Mouse (Mus musculus) bone marrow, adult 2 months (tissue): Measurements from ENCODE around the gene Mrrf. TPM values are rescaled to one million over a fixed set of nuclear protein-coding genes. Genes with fewer than 3 reads are reported as not detected.

Experiments
- H3K27ac ChIP-seq: fragments of 200-500 bp; 2 replicates; pipeline ENCODE4 v1.5.1; 2012; ENCODE audit warnings: low read depth, mild to moderate bottlenecking, control low read depth, inconsistent platforms, low read length; ENCODE audit not compliant: control insufficient read depth, poor library complexity, insufficient read depth
- H3K4me1 ChIP-seq: fragments of 200-500 bp; 2 replicates; pipeline ENCODE4 v1.6.1; 2011; ENCODE audit warnings: low read length; ENCODE audit not compliant: control insufficient read depth, insufficient read depth
- H3K4me3 ChIP-seq: fragments of 200-500 bp; replicated peaks from 2 replicates; pipeline ENCODE3; 2011; ENCODE audit warnings: mild to moderate bottlenecking, low read depth, low read length, control low read depth; ENCODE audit not compliant: control insufficient read depth
- CTCF ChIP-seq: fragments of 200-500 bp; IDR thresholded peaks from 2 replicates; pipeline ENCODE4 v1.5.1; 2011; ENCODE audit warnings: low read length, control low read depth; ENCODE audit not compliant: control insufficient read depth, insufficient read depth
- POLR2A ChIP-seq: fragments of 200-500 bp; IDR thresholded peaks from 2 replicates; pipeline ENCODE4 v1.6.1; 2011; ENCODE audit warnings: low read depth, mild to moderate bottlenecking, control low read depth, low read length, borderline replicate concordance; ENCODE audit not compliant: control insufficient read depth
- WGBS: fragments of 180-500 bp; shearing (Covaris S2); methylation state at CpG from one replicate; pipeline ENCODE4 v1.1.7; 2018; 5-methylcytosine and 5-hydroxymethylcytosine counted together
- polyA plus RNA-seq: library from polyadenylated mRNA; stranded (reverse); fragments of >200 nt; gene quantifications from 2 replicates; pipeline ENCODE4 v1.2.4, GENCODE M21; 2011; ENCODE audit warnings: low replicate concordance; ENCODE audit not compliant: missing spikeins, insufficient read depth, insufficient read length

The Mrrf gene
- polyA plus RNA-seq, result 4.9 and 6.7 TPM in 2 replicates

DNA sequence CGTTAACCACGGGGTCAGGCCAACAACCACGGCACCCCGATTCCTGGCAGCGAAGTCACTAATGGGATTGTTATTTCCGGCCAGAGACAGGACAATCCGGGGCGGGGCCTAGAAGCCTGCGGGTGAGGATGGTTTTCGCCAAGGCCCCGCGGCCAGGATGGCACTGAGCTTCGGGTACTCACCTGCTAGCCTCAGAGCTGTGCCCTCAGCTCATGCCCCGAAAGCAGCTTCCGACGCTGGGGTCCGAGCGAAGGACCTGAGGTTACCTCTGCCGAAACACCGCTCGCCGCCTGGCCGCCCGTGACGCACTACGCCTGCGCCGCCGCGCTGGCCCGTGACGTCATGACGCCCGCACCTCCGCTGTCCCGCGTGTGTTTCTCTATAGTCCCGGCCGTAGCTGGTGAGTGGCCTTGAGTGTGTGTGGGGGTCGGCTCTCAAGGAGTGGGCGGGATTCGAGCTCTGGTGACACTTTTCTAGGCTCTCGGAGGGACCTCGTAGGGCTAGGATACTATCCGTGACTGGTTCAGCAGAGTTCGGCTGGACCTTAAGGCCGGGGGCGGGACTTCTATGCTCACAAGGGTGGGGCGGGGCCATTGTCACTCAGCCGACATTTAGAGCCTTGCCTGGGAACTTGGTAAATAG, at the start of gene Mrrf, which contains the start of gene Rbm18:
Gene Mrrf, plus strand, starts transcription at position 90 of the 642 bp plus-strand sequence.
Gene Rbm18, minus strand, starts transcription at position 474 of the 642 bp plus-strand sequence.
- Histone ChIP-seq H3K27ac (peak within 1 kb of the TSS; percentile 59), H3K4me3 (peak within 1 kb of the TSS; percentile 98), H3K4me1 (no peaks in the 10 kb centered on the region; the same call in 1 of the 2 replicates)
- WGBS, result under 1% methylated on average over 50 of the region's 50 CpGs
- TF ChIP-seq POLR2A (peak; percentile 61; the same call in 1 of the 2 replicates), CTCF (no peak)

DNA sequence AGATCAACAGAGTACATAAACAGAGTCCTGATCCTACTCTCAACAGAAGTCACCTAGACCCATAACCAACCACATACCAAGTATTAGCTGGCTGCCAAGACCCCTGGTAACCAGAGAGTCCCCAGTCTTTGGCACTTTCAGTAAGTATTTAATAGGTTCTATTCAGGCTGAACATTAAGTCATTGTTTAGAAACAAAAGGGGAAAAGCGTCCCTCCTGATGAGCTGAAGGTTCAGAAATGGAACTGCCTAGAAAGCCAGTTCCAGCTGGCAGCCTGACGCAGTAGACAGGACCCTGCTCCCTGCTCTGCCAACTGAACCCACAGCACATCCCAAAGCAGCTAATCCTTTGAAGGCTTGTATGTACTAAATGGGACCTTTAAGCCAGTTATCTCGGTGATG, 47.0 kb upstream of the Mrrf start:
- H3K4me3 ChIP-seq, result no peak overlapping the region
- TF ChIP-seq POLR2A (no peak), CTCF (no peak)
- no peaks in the 10 kb centered on the region for H3K4me1 ChIP-seq
- WGBS, result 59% methylated on average over 3 of the region's 3 CpGs
- no peak overlapping the region for H3K27ac ChIP-seq

DNA sequence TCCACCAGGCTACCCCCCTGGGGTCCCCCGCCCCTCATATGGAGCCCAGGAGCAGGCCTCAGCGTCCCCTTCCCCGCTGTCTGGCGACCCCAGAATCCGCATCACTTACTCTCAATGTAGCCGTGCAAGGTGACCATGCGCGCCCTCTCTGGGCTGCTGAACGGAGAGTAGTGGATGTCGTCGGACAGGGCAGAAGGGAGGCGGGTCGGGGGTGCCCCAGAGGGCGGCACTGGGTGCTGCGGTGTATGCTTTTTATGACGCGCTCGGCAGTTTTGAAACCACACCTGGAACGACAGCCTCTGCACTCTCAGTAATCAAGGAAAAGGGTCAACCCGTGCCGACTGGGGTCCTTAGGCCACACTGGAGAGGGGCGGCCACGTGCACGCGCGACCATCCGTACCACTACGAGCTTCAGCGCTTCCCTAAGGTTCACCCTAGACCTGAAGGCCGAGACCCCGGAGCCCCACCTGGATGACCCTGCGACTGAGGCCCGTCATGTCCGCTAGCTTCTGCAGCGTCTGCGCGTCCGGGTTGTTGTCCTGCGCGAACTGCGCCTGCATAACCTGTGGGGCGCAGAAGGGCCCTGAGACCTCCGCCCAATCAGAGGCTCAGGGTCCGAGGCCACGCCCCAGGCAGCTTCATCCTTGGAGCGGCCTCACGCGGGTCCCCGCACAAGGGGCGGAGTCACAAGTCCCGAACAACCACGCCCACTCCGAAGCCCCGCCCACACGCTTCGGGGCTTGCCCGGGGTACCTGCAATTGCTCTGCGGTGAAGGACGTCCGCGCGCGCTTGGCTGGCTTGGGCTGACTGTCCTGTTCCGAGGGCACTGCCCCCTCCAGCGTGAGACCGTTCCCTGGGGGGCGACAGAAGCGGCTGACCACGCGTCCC, 45.1 kb upstream of the Mrrf start:
- Histone ChIP-seq H3K4me1 (no peaks in the 10 kb centered on the region), H3K27ac (no peak overlapping the region), H3K4me3 (no peak overlapping the region)
- TF ChIP-seq POLR2A (no peak), CTCF (no peak)
- 3% methylated on average over 70 of the region's 70 CpGs for WGBS

DNA sequence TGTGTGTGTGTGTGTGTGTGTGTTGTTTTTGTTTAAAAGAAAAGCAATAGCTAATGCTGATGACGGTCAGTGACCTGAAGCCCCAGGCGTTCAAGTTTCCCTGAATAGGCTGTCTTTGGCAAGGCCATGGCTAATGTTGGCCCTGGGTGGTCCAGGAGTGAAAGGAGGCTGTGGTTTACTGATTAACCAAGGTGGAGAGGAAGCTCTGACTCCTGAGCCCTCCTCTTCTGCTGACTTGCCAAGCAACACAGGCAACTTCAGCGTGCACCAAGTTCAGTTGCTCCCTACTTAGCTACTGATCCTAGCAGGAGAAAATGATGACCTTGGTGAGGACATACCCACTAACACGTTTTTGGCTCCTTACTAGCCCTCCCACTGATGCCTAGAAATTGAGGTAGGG, 43.4 kb upstream of the Mrrf start:
- H3K27ac ChIP-seq, result no peak overlapping the region
- no peak for TF ChIP-seq POLR2A
- TF ChIP-seq CTCF, result no peak
- no peaks in the 10 kb centered on the region for H3K4me1 ChIP-seq
- no peak overlapping the region for H3K4me3 ChIP-seq
- WGBS, result 12% methylated on average over 4 of the region's 4 CpGs

DNA sequence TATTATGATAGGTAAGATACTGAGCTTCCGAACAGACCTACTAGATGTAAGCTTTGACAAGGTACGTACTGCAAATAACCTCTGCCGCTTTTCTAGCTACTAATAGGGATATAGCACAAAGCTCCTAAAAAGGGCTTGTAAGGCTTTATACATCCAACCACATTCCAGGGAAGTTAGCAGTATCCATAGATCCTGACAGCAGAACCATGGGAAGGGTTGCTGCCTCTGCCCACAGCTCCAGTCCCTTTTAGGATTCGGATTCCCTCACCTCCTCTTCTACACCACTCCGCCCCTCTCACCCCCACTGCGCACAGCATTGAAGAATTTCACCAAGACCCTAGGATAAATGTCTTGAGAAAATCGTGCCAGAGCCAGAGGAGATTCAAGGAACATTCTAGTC, 42.9 kb upstream of the Mrrf start:
- H3K27ac ChIP-seq, result no peak overlapping the region
- H3K4me1 ChIP-seq, result no peaks in the 10 kb centered on the region
- H3K4me3 ChIP-seq, result no peak overlapping the region
- TF ChIP-seq POLR2A (no peak), CTCF (no peak)
- WGBS, result 47% methylated on average over 7 of the region's 7 CpGs

DNA sequence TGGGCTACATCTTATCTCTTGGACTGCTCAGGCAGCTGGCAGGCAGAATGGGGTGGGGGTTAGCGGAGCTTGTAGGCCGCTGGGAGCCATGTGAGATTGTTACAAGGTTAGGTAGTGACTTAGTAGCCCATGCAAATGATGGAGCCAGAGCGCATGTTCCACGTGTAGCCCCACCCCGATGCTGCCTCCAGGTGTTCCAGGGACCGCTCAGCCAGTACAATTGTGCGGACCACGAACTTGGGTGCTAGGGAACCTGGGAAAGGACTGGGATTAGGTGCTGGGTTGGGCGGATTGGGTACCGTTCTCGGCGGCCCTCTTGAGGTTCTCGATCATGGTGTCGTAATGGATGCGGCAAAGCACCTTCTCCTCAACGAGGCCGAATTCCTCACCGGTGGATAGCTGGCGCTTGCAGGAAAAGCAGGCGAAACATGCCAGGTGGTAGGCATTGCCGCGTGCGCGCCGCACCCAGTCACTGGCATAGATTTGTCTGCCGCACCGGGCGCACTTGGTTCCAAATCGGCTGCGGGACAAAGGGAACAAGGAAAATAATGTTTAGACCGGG, 42.2 kb upstream of the Mrrf start:
- 7% methylated on average over 31 of the region's 31 CpGs for WGBS
- TF ChIP-seq POLR2A (no peak), CTCF (no peak)
- no peaks in the 10 kb centered on the region for H3K4me1 ChIP-seq
- H3K4me3 ChIP-seq, result no peak overlapping the region
- no peak overlapping the region for H3K27ac ChIP-seq

DNA sequence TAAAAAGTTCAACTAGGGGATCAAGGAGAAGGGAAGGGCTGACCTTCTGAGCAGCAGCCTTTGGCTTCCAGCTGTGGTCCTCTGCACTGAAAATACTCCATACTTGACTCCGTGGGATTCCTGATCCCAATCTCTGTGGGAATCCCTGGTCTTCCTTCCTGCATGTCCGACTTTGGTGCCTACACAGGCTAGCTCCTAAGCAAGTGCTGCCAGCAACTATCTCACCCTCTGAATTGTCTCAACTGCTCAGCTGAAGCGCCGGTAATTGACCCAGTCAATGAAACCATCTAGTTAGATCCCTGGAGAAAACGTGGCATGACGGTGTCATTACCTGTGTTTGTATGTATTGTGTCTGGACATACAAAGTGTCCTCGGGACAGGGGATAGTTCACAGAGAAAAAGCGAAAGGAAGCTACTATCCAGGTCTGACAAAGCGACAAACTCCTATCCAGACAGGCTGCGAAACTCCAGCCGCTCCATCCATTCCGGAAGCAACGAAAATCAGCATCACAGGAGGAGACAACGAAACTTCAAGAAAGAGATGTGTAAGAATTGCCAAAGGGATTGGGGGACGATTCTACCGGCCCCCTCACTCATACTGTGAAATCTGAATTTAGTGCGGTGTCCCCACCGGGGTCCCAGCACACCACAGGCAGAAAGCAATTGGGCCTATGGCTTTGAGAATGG, 38.9 kb upstream of the Mrrf start:
- Histone ChIP-seq H3K4me3 (no peak overlapping the region), H3K4me1 (no peaks in the 10 kb centered on the region), H3K27ac (no peak overlapping the region)
- TF ChIP-seq CTCF (no peak), POLR2A (no peak)
- 13% methylated on average over 18 of the region's 18 CpGs for WGBS
